Mouse (Mus musculus) E14TG2a.4 (cell line): ENCODE results near the gene Depdc5.

ENCODE experiments used
- CTCF ChIP-seq: conservative IDR thresholded peaks from 2 replicates; pipeline ENCODE4 v1.5.1; 2014; ENCODE audit warnings: low read length
- NANOG ChIP-seq: IDR thresholded peaks from 2 replicates; pipeline ENCODE4 v1.6.1; 2014; ENCODE audit warnings: borderline replicate concordance, low read length, mixed read lengths
- POU5F1 ChIP-seq: IDR thresholded peaks from 2 replicates; pipeline ENCODE4 v1.6.1; 2014; ENCODE audit warnings: low read length, borderline replicate concordance

DNA sequence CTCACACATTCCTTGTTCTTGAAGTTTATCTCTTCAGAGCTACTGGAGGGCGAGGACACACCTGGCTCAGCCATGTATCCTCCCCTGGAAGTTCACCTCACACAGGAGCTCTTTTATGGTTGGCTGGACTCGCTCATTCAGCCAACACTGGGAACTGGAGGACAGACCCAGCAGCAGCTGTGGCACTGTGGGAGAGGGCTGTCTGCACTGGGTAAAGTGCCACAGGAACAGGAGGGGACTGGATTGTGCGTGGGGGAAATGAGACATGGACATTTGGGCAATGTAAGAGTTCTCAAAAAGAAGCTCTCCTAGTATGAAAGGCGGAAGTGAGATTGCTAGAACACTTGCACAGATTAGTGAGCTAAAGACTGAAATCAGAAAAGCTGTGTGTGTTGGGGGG is 132.3 kb downstream of the Depdc5 start:
- TF ChIP-seq CTCF (no peak), POU5F1 (no peak), NANOG (no peak)
